Mouse (Mus musculus): Measurements from ENCODE around the gene Tbc1d1.

Tbc1d1 gene

GRCm38 (mm10) chr5:64280613-64281012, 124.5 kb downstream of the Tbc1d1 start:
- peak in 1 of 2 experiments; percentile 40 for DNase-seq

DNA sequence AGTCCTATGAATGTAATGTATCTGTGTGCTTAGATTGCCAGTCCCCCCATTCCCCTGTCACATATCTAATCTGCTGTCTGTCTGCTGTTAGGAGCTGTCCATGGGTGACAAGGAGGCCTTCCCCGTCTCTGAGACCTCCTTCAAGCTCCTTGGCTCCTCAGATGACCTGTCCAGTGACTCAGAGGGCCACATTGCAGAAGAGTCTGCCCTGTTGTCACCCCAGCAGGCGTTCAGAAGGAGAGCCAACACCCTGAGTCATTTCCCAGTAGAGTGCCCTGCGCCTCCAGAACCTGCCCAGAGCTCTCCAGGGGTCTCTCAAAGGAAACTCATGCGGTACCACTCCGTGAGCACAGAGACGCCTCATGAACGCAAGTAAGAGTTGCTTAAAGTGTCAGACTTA, 125.6 kb downstream of the Tbc1d1 start:
- no peak for DNase-seq

DNA sequence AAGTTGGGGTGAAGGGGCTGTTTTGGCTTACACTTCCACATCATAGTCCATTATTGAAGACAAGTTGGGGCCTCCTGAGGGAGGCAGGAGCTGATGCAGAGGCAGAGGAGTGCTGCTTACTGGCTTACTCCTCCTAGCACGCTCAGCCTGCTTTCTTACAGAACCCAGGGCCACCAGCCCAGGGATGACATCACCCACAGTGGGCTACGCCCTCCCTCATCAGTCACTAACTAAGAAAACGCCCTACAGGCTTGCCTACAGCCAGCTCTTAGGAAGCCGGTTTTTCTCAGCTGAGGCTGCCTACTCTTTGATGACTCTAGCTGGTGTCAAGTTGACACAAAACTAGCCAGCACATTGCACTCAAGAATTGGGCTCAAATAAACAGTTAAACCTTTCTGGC, 126.5 kb downstream of the Tbc1d1 start:
- DNase-seq: no peak

DNA sequence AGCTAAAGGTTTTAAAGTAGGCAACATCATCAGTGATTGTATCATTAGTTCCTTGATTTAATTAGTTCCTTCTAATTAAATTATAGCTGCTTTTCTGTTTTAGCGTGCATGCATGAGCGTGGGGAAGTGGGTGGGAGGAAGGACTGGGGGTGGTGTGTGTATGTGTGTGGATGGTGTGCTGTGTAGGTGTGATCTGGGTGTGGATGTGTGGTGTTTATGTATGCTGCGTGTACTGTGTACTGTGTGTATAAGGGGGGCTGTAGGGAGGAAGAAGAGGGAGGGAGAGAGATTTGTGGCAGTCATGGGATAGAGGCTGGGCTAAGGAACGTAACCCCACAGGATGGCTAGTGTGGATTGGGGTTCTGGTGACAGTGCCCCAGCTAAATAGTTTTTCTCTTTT, 129.2 kb downstream of the Tbc1d1 start:
- no peak for DNase-seq

DNA sequence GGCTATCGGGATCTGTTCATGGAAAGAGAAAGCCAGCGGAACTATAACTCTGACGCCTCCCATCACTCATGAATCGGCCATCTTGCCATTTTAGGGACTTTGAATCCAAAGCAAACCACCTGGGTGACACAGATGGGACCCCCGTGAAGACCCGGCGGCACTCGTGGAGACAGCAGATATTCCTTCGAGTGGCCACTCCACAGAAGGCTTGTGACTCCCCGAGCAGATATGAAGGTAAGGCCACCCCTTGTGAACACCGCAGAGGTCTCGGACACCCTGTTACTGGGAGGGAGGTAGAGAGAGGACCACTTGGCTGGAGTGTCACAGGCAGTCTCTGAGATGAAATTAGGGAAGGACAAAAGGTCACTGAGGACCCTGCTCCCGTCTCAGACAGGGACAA, 129.7 kb downstream of the Tbc1d1 start:
- no peak for DNase-seq

DNA sequence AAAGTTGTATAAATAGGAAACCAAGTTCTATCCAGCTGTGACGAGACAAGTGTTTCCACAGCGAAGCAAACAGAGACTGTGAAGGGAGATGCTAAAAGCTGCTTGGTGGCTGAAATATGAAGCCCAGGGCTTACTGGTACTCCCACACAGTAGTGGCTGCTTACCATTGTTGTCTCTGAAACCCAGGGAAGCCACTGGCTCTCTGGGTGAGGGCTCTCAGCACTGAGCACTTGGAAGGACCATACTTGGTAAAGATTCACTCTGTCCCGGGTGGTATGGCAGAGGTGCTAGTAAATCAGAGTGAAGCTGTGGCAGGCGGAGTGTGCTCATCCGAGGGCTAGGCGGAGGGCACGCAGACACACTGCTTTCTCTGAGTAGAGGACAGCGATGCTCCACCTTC, 131.2 kb downstream of the Tbc1d1 start:
- DNase-seq: no peak

DNA sequence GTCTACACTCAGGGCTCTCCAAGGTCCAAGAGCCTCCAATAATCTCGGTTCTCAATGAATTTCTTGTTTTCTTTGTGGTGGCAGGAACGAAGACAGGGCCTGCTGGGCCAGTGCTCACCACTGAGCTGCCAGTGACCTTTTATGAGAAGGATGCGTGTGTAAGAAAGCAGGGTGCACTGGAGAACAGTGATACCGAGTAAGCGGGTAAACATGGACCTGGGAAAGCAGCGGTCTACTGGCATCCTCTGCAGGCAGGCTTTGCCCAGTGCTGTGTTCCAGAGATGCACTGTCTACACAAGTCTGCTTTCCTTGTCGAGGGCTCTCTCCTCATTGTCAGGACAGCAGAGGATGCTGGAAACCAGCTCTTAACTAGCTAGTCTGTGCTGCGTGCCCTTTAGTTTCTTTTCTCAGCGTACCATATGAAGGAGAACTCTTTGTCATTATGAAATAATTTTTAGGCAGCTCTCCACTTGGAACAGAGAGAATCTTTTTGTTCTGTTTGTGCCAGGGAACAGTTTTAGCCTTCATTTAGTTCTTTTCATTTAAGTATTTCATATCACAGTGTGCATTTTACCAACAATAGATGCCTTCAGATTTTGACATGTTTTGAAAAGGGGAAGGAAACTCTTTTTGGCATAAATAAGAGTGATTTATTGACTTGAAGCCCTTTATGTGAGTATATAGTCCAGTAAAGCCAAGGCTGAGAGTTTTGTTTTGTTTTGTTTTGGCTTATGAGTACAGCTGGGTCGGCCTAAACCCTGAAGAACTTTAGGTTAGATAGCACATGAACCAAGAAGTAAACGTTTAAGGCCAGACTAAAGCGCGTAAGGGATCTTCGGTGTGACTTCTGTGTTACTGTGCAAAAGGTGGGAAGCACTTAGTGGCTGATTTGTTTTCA, 132.2 kb downstream of the Tbc1d1 start:
- no peak for DNase-seq

DNA sequence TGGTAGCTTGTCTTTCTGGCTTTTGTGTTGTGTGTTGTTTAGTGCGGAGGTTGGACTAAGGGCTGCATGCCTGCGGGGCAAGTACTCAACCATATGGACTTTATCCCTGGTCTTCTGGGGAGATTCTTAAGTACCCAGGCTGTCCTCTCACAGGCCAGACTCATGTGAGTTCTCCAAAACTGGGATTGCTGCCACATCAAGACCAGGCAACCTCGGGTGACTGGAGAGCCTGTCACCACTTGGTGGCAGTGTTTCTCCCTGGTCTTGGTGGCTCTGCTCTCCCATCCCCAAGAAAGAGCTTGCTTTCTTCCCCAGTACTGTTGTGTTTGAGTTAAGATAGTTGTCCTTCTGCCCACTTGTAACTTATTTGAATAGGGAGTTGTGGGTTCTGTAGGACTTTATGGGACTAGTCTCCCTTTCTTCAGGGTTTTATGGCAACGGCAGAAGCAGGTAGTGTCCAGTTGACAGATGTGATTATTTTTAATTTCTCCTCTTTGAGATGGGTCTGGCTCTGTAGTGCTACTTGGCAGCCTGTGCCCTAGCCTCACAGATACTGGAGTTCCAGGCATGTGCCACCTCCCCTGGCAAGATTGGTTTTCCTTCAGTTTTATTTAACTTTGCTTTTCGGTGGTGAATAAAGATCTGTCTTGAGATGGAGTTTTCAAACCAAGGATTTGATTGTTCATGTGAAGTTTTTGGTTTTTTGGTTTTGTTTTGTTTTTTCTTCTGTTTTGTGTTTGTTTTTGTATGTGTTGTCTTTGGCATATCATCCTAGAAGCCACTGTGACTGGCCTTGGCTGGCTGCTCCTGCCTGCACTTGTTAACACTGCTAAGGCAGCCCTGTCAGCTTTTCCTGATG, 133.3 kb downstream of the Tbc1d1 start:
- DNase-seq: peak; percentile 94 to 95

GRCm38 (mm10) chr5:64290061-64290345, 133.9 kb downstream of the Tbc1d1 start:
- DNase-seq: no peak

DNA sequence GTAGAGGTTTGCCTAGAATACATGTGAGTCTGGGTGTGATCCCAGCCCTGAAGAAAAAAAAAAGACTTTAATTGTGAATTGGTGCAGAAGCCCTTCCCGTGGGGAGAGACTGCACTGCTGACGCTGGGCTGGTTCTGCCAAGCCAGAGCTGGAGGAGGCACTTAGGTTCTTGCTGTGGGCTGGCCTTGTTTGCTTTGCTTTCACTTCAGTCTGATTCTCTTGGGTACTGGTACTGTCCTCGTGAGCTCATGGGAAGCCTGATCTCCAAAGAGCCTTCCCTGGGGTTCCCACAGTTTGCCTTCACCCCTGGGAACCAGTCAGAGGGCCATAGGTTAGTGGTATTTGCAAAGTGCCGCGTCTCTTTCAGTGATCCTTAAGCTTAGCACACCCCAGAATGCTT, 135.6 kb downstream of the Tbc1d1 start:
- DNase-seq: peak; percentile 34

- DNase-seq: no peak
Observed at GRCm38 (mm10) chr5:64295621-64296020, 139.5 kb downstream of the Tbc1d1 start.

GRCm38 (mm10) chr5:64296328-64296727, 140.2 kb downstream of the Tbc1d1 start:
- DNase-seq: no peak

GRCm38 (mm10) chr5:64297100-64297499, 141.0 kb downstream of the Tbc1d1 start:
- DNase-seq: no peak

DNA sequence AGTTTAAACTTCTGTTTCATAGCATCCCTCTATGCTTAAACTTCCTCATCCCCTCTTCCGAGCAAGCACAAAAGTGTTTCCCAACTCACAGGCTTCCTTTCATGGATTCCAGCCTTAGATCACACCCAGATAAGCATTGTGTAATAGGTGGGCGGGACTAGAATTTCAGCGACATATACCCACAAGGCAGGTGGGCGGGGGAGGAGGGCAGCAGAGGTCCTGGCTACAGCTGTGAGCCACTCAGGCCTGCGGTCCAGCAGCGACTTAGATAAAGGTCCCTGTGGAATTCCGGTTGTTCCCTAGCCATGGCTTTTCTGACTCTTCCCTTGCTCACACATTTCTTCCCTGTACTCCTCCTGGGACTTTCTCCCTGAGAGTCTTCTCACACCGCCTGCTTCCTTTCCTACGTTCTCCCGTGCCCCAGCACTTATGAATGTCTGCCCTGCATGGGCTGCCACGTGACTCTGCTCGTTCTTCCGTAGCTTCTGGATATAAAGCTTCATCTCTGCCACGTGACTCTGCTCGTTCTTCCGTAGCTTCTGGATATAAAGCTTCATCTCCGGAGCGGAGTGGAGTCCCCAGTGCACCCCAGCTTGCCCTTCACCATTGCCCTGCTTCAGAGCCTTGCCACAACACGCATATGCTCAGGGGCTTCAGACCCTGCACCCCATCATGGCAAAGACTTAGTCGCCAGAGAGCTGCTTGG, 142.4 kb downstream of the Tbc1d1 start:
- peak in 1 of 2 experiments; percentile 49 for DNase-seq

DNA sequence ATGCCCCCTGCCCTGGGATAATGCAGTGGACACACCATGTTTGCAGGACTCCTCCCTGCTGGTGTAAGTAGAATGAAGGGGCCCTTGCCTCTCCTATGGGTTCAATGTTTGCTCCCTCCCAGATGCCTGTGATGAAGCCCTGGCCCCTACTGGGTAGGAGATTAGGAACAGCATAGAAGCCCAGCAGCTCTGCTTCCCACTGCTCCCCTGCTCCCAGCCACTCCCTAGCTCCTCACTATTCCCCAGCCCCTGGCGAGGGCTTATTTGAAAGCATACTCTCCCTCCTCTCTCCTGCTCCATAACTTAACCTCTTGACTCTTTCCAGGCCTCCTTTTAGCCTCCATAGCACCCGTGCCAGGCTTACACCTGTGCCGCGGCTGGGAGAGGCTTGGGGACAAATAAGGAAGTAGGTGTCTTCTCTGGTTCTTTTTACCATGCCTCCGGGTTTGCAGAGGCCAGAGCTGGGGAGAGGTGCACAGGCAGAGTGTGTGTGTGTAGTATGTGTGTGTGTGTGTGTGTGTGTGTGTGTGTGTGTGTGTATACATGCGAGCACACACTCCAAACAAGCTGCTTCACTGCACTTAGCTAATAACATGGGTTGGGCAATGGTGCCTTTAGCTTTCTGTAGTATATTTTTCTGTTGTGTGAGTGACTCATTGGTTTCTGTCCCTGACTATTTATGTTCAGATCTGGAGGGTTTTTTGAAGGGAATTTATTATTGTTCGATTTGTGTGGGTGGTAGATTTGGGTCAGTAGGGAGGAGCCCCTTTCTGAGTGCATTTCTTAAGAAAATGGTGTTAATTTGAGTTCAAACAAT, 143.6 kb downstream of the Tbc1d1 start:
- DNase-seq: no peak

DNA sequence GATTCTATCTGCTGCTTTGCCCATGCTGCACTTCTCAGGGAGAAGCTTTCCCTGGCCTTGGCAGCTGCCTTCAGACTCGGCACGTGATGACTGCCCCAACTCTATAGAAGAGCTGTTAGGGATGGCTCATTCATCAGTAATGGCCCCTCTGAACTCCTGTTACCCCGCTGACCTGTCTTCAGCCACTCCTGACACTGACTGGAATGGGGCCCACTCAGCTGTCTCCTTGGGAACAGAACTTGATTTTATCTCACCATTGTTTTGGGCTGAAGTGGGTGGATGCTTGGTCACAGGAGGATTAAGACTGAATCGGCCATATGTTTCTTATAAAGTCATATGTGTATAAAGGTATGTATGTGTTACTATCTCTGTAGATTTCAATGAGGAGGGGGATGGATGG, 145.1 kb downstream of the Tbc1d1 start:
- DNase-seq: no peak

DNA sequence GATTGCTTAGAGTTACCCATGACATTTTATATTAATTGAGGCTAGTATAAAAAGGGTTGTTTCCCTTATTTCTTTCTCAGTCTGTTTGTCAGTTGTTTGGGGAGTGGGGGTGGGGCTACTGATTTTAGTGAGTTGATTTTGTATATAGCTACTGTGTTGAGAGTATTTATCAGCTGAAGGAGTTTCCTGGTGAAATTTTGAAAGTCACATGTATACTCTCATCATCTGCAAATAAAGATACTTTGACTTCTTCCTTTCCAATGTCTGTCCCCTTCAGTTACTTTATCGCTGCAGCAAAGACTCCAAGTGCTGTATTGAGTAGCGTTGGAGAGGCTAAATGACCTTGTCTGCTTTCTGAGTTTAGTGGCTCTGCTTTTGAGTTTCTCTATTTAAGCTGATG, 151.2 kb downstream of the Tbc1d1 start:
- DNase-seq: no peak

GRCm38 (mm10) chr5:64312295-64312694, 156.2 kb downstream of the Tbc1d1 start:
- DNase-seq: no peak

DNA sequence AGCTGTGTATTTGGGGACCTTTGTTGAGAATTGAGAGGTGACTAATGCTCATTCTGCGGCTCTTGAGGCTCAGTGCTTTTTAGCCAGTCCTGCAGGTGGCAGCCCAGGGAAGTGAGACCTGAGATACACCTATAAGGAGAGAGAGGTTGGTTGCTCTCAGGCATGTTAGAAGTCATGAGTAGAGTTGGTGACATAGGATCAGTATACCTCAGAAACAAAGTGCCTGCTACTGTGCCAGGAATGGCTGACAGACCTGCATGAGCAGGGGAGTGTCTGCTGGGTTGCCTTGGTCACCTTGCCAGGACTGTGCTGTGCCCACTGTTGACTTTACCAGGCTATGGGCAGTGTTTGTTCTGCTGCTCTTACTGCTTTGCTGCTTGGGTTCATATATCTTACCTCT, 157.4 kb downstream of the Tbc1d1 start:
- peak; percentile 38 to 43 for DNase-seq

GRCm38 (mm10) chr5:64314288-64315052, 158.4 kb downstream of the Tbc1d1 start:
- DNase-seq: no peak

DNA sequence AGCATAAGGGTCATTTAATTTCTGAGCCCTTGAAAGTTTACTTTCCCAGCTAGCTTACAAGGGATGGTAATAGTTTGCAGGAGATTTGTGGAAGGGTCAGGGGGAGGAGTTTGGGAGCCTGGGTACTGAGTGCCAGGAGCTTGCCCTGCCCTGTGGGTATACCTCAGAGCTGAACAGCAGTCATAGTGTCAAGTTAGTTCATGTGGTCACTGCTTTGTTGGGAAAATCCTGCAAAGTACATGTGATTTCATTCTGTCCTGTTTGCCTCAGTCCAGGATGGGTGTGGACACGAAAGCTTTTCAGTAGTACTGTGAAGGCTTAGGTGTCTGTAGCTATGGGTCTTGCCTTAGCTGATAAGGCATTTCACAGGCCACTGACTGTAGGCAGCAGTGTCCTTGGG, 159.0 kb downstream of the Tbc1d1 start:
- DNase-seq: no peak

GRCm38 (mm10) chr5:64323286-64323685, 167.2 kb downstream of the Tbc1d1 start:
- DNase-seq: no peak
